17 mouse cellular contexts compared by ENCODE assay signal in the genomic region with DNA sequence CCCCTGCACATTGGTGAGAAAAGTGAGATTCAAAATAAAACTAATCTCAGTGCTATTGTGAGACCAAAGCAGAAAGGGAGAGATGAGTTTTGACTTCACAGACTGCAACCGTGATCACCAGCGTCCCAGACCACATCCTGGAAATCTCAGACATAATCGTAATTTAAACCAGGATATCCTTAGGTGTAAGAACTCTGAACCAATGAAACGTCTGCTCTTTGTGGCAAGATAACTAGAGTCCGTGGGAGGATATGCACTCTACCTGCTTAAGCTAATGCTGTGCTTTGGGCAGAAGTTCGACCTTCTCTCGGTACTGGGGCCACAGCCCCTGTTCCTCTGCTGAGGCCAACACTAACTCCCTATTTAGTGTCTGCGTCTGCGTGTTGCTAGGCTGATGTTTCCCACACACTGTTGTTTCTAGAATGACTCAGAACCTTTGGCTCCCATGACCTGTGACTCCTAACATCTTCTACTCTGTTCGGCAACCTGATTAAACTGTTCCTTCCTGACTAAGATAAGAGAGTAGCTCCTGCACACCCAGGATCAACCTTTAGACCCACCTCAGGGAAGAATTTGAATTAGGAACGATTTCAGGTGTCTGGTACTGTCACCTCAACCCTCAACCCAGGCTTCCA. TPM values are rescaled to one million over a fixed set of nuclear protein-coding genes. Genes with fewer than 3 reads are reported as not detected.
DNase-seq lines count a peak whose midpoint lies in the region; ATAC-seq lines count a peak whose summit lies in the region.
"Had no signal": no experiment of that assay in that cellular context is flagged by ENCODE, and none has a peak within 500 bp of the region (broad histone marks: within the 10 kb centered on the region; RNA-seq: fewer than 3 reads in every experiment).

No protein-coding gene starts in this region.

- DNase-seq in adrenal gland, postnatal 10 days: peak; percentile 16
- no peak for DNase-seq in adrenal gland, postnatal 4 days (ENCODE audit: low spot score in 2 of 2)
- DNase-seq in CD4-positive, CD25-positive, alpha-beta regulatory T cell, adult 2 months (ENCODE audit: low read depth, low spot score): peak; percentile 53
- DNase-seq in adrenal gland, postnatal 36 days: peak; percentile 16 to 20
- DNase-seq in large intestine, adult 2 months (ENCODE audit: low read depth, low spot score): peak; percentile 60
- no peak for DNase-seq in thymus, postnatal 0 days (ENCODE audit: low spot score)
- DNase-seq: cerebellum, adult 11-12 months; cerebellum, postnatal 14 days; embryo, embryonic 11 days; heart, postnatal 36 days; kidney, adult 8-10 months; spleen, adult 18-20 months; thymus, adult 18-20 months had no signal

- 23% methylated on average over 11 of the region's 11 CpGs for WGBS in large intestine, adult 2 months

- no peak for ATAC-seq in megakaryocyte-erythroid progenitor cell, adult 5-6 weeks (replicated peaks; ENCODE audit: low FRiP score, low TSS enrichment, poor library complexity, severe bottlenecking)
- ATAC-seq in granulocyte monocyte progenitor cell, adult 5-6 weeks (replicated peaks; ENCODE audit: poor library complexity, severe bottlenecking): no peak
- ATAC-seq: forebrain, embryonic 15.5 days had no signal

RNA-seq across cellular contexts. Expression of gene Npas2, which starts 41.4 kb away (rescaled TPM):
- total RNA-seq in adrenal gland, postnatal 10 days (2021): 1 to 10 TPM; 6.2 to 7.6 TPM
- 1 to 10 TPM; 8.0 to 9.5 TPM for total RNA-seq in adrenal gland, postnatal 4 days (2021)
- total RNA-seq in adrenal gland, postnatal 36 days (2021): 1 to 10 TPM; 1.2 to 5.0 TPM
- polyA plus RNA-seq in large intestine, adult 2 months (2012; rRNA removed): 13.6 and 33.7 TPM in 2 replicates
- 0.20 TPM in 1 of 2 replicates, not detected in the other for total RNA-seq in megakaryocyte-erythroid progenitor cell, adult 5-6 weeks (2014; fragmentation: Nextera tagmentation)
- total RNA-seq in megakaryocyte-erythroid progenitor cell, adult 5-6 weeks (2017): 0.52 TPM in 1 of 2 replicates, not detected in the other
- total RNA-seq in granulocyte monocyte progenitor cell, adult 5-6 weeks (2014; fragmentation: Nextera tagmentation): not detected in 2 replicates
- total RNA-seq in granulocyte monocyte progenitor cell, adult 5-6 weeks (2017): not detected in 2 replicates
- polyA plus RNA-seq in thymus, postnatal 0 days (2015; fragmentation: Nextera tagmentation; extraction: Ambion mirVana): 1.3 and 1.5 TPM in 2 replicates
- polyA plus RNA-seq: midbrain, embryonic 12.5 days had no signal

Comparison
In these comparisons a context has a peak if more than half of its experiments do, and no peak if none do; other contexts are left out.
1. DNase-seq: peak in adrenal gland, postnatal 10 days (single experiment), CD4-positive, CD25-positive, alpha-beta regulatory T cell, adult 2 months (single experiment), adrenal gland, postnatal 36 days (2 of 2) and large intestine, adult 2 months (single experiment); none in adrenal gland, postnatal 4 days (0 of 2) and thymus, postnatal 0 days (single experiment).